Mouse (Mus musculus): ENCODE measurements at regions not wholly inside any gene's neighbourhood (a gene's known extent, or its start where the extent isn't known, plus 50 kb on each side); places are given as distances from the start of the nearest gene placed in this dataset.

DNA sequence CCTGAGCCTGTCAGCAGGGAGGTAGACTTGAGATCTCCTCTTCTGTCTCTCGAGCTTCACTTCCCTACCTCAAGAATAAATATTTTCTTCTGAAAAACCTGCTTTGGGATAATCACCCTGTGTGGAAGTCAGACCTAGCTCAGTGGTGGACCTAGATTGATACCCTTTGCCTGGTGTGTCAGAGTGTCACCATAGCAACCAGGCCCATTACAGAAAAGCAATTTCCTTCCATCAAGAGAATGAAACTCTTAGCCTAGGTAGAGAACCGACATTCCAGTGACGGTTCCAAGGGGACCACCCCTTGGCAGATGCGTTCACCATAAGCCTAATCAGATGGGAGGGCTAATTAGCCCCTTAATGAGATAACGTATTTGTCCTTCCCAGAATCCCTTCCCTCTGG, 389.9 kb downstream of the Adam3 start:
- no peak for ATAC-seq (replicated peaks in 1 of 2; ENCODE audit: insufficient read depth in 1 of 2, low FRiP score in 2 of 2, low TSS enrichment in 1 of 2, low read depth in 1 of 2, poor library complexity in 2 of 2, severe bottlenecking in 2 of 2)

GRCm38 (mm10) chr8:24333705-24334104, 391.9 kb downstream of the Adam3 start:
- no peak for ATAC-seq (replicated peaks in 1 of 2; ENCODE audit: insufficient read depth in 1 of 2, low FRiP score in 2 of 2, low TSS enrichment in 1 of 2, low read depth in 1 of 2, poor library complexity in 2 of 2, severe bottlenecking in 2 of 2)

- no peak for ATAC-seq (replicated peaks in 1 of 2; ENCODE audit: insufficient read depth in 1 of 2, low FRiP score in 2 of 2, low TSS enrichment in 1 of 2, low read depth in 1 of 2, poor library complexity in 2 of 2, severe bottlenecking in 2 of 2)
Measured at GRCm38 (mm10) chr8:24310893-24311292, 414.8 kb downstream of the Adam3 start.

- no peak for ATAC-seq (replicated peaks in 1 of 2; ENCODE audit: insufficient read depth in 1 of 2, low FRiP score in 2 of 2, low TSS enrichment in 1 of 2, low read depth in 1 of 2, poor library complexity in 2 of 2, severe bottlenecking in 2 of 2)
Measured at GRCm38 (mm10) chr8:24294565-24294964, 431.1 kb downstream of the Adam3 start.

- no peak for ATAC-seq (replicated peaks in 1 of 2; ENCODE audit: insufficient read depth in 1 of 2, low FRiP score in 2 of 2, low TSS enrichment in 1 of 2, low read depth in 1 of 2, poor library complexity in 2 of 2, severe bottlenecking in 2 of 2)
Measured at GRCm38 (mm10) chr8:24287861-24288260, 437.8 kb downstream of the Adam3 start.

GRCm38 (mm10) chr8:24284966-24285365, 440.7 kb downstream of the Adam3 start:
- ATAC-seq (replicated peaks in 1 of 2; ENCODE audit: insufficient read depth in 1 of 2, low FRiP score in 2 of 2, low TSS enrichment in 1 of 2, low read depth in 1 of 2, poor library complexity in 2 of 2, severe bottlenecking in 2 of 2), result no peak

DNA sequence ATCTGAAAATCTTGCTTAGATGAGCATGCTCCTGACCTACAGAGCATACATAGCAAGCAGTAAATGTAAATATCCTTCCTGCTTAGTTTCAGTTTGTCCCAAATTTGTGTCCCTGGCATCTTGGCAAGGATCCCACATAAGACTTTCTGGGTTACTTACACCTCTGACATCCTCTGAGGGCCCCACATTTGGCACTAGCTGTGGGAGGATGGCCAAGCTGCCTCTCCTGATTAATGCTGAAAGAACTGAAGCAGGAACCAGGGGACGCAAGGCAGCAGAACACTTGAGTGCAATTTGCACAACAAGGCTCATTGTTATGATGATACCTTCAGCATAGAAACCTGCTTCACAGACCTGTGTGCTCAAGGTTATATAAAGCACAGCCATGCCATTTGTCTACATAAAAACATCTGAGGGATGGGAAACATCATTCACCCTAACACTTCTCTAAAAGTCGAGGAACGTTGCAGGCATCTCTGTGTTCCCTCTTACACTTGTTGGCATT, 441.7 kb downstream of the Adam3 start:
- ATAC-seq (replicated peaks in 1 of 2; ENCODE audit: insufficient read depth in 1 of 2, low FRiP score in 2 of 2, low TSS enrichment in 1 of 2, low read depth in 1 of 2, poor library complexity in 2 of 2, severe bottlenecking in 2 of 2), result no peak

DNA sequence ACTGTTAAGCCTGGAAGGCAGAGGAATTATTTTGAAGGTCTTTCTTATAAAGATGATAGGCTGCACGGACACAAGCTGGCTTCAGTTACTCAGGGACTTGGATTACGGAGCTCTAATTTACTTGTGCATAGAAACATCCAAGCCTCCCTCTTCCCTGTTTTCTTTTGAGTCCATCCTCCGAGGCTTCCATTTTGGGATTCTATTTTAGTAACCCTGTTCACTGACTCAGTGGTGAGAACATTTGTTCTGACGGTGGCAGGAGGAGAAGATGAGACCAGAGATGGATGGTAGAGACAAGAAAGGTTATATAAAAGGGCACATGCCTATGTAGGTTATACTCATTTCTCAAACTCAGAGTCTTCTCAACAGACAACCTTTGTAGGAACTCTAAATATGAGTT, 445.4 kb downstream of the Adam3 start:
- ATAC-seq (replicated peaks in 1 of 2; ENCODE audit: insufficient read depth in 1 of 2, low FRiP score in 2 of 2, low TSS enrichment in 1 of 2, low read depth in 1 of 2, poor library complexity in 2 of 2, severe bottlenecking in 2 of 2), result no peak

DNA sequence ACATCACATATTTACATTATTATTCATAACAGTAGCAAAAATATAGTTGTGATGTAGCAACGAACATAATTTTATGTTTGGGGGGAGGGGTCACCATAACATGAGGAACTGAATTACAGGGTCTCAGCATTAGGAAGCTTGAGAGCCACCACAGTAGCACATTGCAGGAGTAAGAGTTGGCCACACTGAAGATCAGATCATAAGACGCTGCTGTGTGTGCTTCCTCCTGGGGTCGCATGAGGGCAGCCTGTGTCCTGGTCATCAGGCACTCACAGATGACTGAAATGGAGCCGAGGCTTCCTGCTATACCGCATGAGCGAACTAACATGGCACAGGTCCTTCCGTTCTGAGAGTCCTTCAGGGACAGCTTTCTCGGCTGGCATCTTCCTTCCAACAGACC, 447.3 kb downstream of the Adam3 start:
- no peak for ATAC-seq (replicated peaks in 1 of 2; ENCODE audit: insufficient read depth in 1 of 2, low FRiP score in 2 of 2, low TSS enrichment in 1 of 2, low read depth in 1 of 2, poor library complexity in 2 of 2, severe bottlenecking in 2 of 2)

- ATAC-seq (replicated peaks in 1 of 2; ENCODE audit: insufficient read depth in 1 of 2, low FRiP score in 2 of 2, low TSS enrichment in 1 of 2, low read depth in 1 of 2, poor library complexity in 2 of 2, severe bottlenecking in 2 of 2), result no peak
Measured at GRCm38 (mm10) chr8:24261359-24261758, 464.3 kb downstream of the Adam3 start.

- no peak for ATAC-seq (replicated peaks in 1 of 2; ENCODE audit: insufficient read depth in 1 of 2, low FRiP score in 2 of 2, low TSS enrichment in 1 of 2, low read depth in 1 of 2, poor library complexity in 2 of 2, severe bottlenecking in 2 of 2)
Measured at GRCm38 (mm10) chr8:24258622-24259021, 467.0 kb downstream of the Adam3 start.

DNA sequence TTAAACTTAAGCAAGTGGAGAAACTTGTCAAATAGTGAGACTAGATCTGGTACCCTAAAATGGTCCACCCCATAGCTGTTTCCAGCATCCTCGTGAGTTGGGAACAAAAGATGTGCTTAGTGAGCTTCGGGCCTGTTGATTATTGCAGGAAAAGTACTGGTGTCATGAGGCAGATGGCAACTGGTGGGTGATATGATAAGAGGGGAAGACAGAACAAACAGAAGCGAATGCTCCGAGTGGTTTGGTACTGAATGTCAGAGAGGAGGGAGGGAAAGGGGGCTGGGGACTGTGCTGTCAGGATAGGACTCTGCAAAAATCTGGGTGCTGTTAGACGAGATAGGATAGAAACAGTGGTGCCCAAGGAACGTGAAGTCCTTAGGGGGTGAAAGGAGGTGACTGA, 483.4 kb downstream of the Adam3 start:
- no peak for ATAC-seq (replicated peaks in 1 of 2; ENCODE audit: insufficient read depth in 1 of 2, low FRiP score in 2 of 2, low TSS enrichment in 1 of 2, low read depth in 1 of 2, poor library complexity in 2 of 2, severe bottlenecking in 2 of 2)

- ATAC-seq (replicated peaks in 1 of 2; ENCODE audit: insufficient read depth in 1 of 2, low FRiP score in 2 of 2, low TSS enrichment in 1 of 2, low read depth in 1 of 2, poor library complexity in 2 of 2, severe bottlenecking in 2 of 2), result no peak
Measured at GRCm38 (mm10) chr8:24240211-24240983, 485.3 kb downstream of the Adam3 start.

DNA sequence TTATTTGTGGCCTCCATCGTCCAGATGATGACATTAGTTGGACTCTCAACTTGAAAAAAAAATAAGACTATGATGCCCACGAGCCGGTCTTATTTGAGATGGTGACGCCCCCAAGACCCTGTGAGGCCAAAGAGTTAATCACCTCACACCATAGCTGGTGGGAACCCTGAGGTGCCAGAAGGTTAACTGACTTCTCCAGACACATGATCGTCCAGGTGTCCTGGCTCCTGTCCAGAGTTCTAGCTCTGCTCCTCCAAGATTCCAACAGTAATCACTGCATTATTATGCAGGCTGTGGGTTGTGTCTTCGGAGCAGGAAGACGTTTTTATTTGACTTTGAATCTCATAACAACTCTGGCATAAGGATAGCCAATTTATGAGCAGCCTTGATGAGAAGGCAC, 490.7 kb downstream of the Adam3 start:
- no peak for ATAC-seq (replicated peaks in 1 of 2; ENCODE audit: insufficient read depth in 1 of 2, low FRiP score in 2 of 2, low TSS enrichment in 1 of 2, low read depth in 1 of 2, poor library complexity in 2 of 2, severe bottlenecking in 2 of 2)

- ATAC-seq (replicated peaks in 1 of 2; ENCODE audit: insufficient read depth in 1 of 2, low FRiP score in 2 of 2, low TSS enrichment in 1 of 2, low read depth in 1 of 2, poor library complexity in 2 of 2, severe bottlenecking in 2 of 2), result no peak
Measured at GRCm38 (mm10) chr8:24228148-24228547, 497.5 kb downstream of the Adam3 start.

- ATAC-seq (replicated peaks in 1 of 2; ENCODE audit: insufficient read depth in 1 of 2, low FRiP score in 2 of 2, low TSS enrichment in 1 of 2, low read depth in 1 of 2, poor library complexity in 2 of 2, severe bottlenecking in 2 of 2), result no peak
Measured at GRCm38 (mm10) chr8:24227331-24228072, 498.1 kb downstream of the Adam3 start.

DNA sequence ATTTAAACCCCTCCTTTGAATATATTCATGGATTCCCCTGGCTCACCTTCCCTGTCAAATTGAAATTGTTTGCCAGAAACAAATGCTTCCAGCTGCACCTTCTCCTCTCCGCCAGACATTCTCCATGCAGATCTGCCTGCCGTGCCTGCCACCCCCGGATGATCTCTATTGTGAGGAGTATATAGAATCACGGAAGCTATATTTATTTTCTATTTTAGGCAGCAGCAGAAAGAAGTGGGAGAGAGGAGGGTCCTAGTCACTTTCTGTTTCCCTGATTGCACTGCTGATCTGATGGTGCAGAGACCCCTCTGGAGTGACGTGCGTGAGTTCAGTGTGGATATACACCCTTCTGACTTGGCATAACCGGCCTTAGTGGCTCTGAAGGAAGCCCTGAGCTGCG, 505.4 kb downstream of the Adam3 start:
- ATAC-seq (replicated peaks in 1 of 2; ENCODE audit: insufficient read depth in 1 of 2, low FRiP score in 2 of 2, low TSS enrichment in 1 of 2, low read depth in 1 of 2, poor library complexity in 2 of 2, severe bottlenecking in 2 of 2), result no peak

- ATAC-seq (replicated peaks in 1 of 2; ENCODE audit: insufficient read depth in 1 of 2, low FRiP score in 2 of 2, low TSS enrichment in 1 of 2, low read depth in 1 of 2, poor library complexity in 2 of 2, severe bottlenecking in 2 of 2), result no peak
Measured at GRCm38 (mm10) chr8:24216655-24217054, 509.0 kb downstream of the Adam3 start.

All from hematopoietic stem cell, adult 5-6 weeks (primary cell).